Mouse (Mus musculus): ENCODE measurements at regions not wholly inside any gene's neighbourhood (a gene's known extent, or its start where the extent isn't known, plus 50 kb on each side); places are given as distances from the start of the nearest gene placed in this dataset.

GRCm38 (mm10) chr7:73688451-73688850 lies 51.7 kb upstream of the Fam174b start:
- TF ChIP-seq CTCF (IDR thresholded peaks at IDR 0.05; ENCODE audit: extremely low read depth, insufficient read depth, insufficient read length, insufficient replicate concordance) (no peak), POLR2A (IDR thresholded peaks at IDR 0.05; ENCODE audit: low read depth, low read length) (no peak)

Data from spleen, adult 2 months (tissue).